Mouse (Mus musculus): Measurements from ENCODE around the gene Ddx10.

Gene Ddx10

GRCm38 (mm10) chr9:53247953-53248397 is at the start of gene Ddx10:
Gene Ddx10 (minus strand): TSS chr9:53248053.
- in situ Hi-C loops (cut with MboI, MseI), result no loop called here

- in situ Hi-C loops (cut with MboI, MseI), result no loop called here
Measured at GRCm38 (mm10) chr9:53292833-53293232, 45.0 kb upstream of the Ddx10 start.

GRCm38 (mm10) chr9:53290006-53290405 is 42.2 kb upstream of the Ddx10 start:
- in situ Hi-C loops (cut with MboI, MseI), result no loop called here

- in situ Hi-C loops (cut with MboI, MseI), result no loop called here
Measured at GRCm38 (mm10) chr9:53286793-53287192, 38.9 kb upstream of the Ddx10 start.

GRCm38 (mm10) chr9:53278997-53279396 is 31.1 kb upstream of the Ddx10 start:
- in situ Hi-C loops (cut with MboI, MseI), result loop anchor here (10.0 kb wide), 1 partner anchor 66 kb away; no protein-coding TSS in a partner anchor

GRCm38 (mm10) chr9:53276381-53276780 is 28.5 kb upstream of the Ddx10 start:
- in situ Hi-C loops (cut with MboI, MseI), result loop anchor here (10.0 kb wide), 1 partner anchor 68 kb away; no protein-coding TSS in a partner anchor

GRCm38 (mm10) chr9:53272714-53273113 is 24.9 kb upstream of the Ddx10 start:
- in situ Hi-C loops (cut with MboI, MseI), result loop anchor here (10.0 kb wide), 1 partner anchor 72 kb away; no protein-coding TSS in a partner anchor

GRCm38 (mm10) chr9:53272207-53272606 is 24.4 kb upstream of the Ddx10 start:
- in situ Hi-C loops (cut with MboI, MseI), result loop anchor here (10.0 kb wide), 1 partner anchor 73 kb away; no protein-coding TSS in a partner anchor

GRCm38 (mm10) chr9:53271281-53272022 is 23.6 kb upstream of the Ddx10 start:
- in situ Hi-C loops (cut with MboI, MseI), result loop anchor here (10.0 kb wide), 1 partner anchor 73 kb away; no protein-coding TSS in a partner anchor

GRCm38 (mm10) chr9:53269466-53269755 is 21.6 kb upstream of the Ddx10 start:
- in situ Hi-C loops (cut with MboI, MseI), result no loop called here

GRCm38 (mm10) chr9:53268731-53269465 is 21.0 kb upstream of the Ddx10 start:
- in situ Hi-C loops (cut with MboI, MseI), result no loop called here

GRCm38 (mm10) chr9:53268036-53268435 is 20.2 kb upstream of the Ddx10 start:
- in situ Hi-C loops (cut with MboI, MseI), result no loop called here

GRCm38 (mm10) chr9:53265589-53265988 is 17.7 kb upstream of the Ddx10 start:
- in situ Hi-C loops (cut with MboI, MseI), result no loop called here

- in situ Hi-C loops (cut with MboI, MseI), result no loop called here
Measured at GRCm38 (mm10) chr9:53264387-53264786, 16.5 kb upstream of the Ddx10 start.

GRCm38 (mm10) chr9:53258199-53258598 is 10.3 kb upstream of the Ddx10 start:
- in situ Hi-C loops (cut with MboI, MseI), result loop anchor here (5.0 kb wide), 1 partner anchor 139 kb away; no protein-coding TSS in a partner anchor

GRCm38 (mm10) chr9:53257772-53258171 is 9.9 kb upstream of the Ddx10 start:
- in situ Hi-C loops (cut with MboI, MseI), result loop anchor here (5.0 kb wide), 1 partner anchor 140 kb away; no protein-coding TSS in a partner anchor

GRCm38 (mm10) chr9:53256690-53257305 is 8.9 kb upstream of the Ddx10 start:
- in situ Hi-C loops (cut with MboI, MseI), result loop anchor here (5.0 kb wide), 1 partner anchor 141 kb away; no protein-coding TSS in a partner anchor

- in situ Hi-C loops (cut with MboI, MseI), result no loop called here
Measured at GRCm38 (mm10) chr9:53254368-53254767, 6.5 kb upstream of the Ddx10 start.

- in situ Hi-C loops (cut with MboI, MseI), result no loop called here
Measured at GRCm38 (mm10) chr9:53247516-53247915, 337 bp downstream of the Ddx10 start.

GRCm38 (mm10) chr9:53218181-53218580 is 29.7 kb downstream of the Ddx10 start:
- in situ Hi-C loops (cut with MboI, MseI), result no loop called here

- in situ Hi-C loops (cut with MboI, MseI), result no loop called here
Measured at GRCm38 (mm10) chr9:53208283-53208682, 39.6 kb downstream of the Ddx10 start.

- in situ Hi-C loops (cut with MboI, MseI), result no loop called here
Measured at GRCm38 (mm10) chr9:53174590-53174989, 73.3 kb downstream of the Ddx10 start.

Data from T-helper 2 cell (primary cell).